Mouse (Mus musculus) lung, adult 2 months (tissue): ENCODE results near the gene Mok.

Experiments used
- CTCF ChIP-seq: fragments of 200-500 bp; IDR thresholded peaks from 2 replicates; pipeline ENCODE4 v1.5.1; 2011; ENCODE audit warnings: mild to moderate bottlenecking, low read length, control low read depth; ENCODE audit not compliant: insufficient read depth
- POLR2A ChIP-seq: fragments of 200-500 bp; IDR thresholded peaks from 2 replicates; pipeline ENCODE4 v1.6.1; 2011; ENCODE audit warnings: low read depth, mild to moderate bottlenecking, control low read depth, low read length, borderline replicate concordance; ENCODE audit errors: extremely low read depth

- TF ChIP-seq CTCF (no peak), POLR2A (no peak)
Observed at GRCm38 (mm10) chr12:110781181-110781580, 59.6 kb downstream of the Mok start.
